Mouse (Mus musculus) heart, adult 2 months (tissue): Measurements from ENCODE around the gene Zc2hc1c. TPM values are rescaled to one million over a fixed set of nuclear protein-coding genes. Genes with fewer than 3 reads are reported as not detected.
"Not testable (repeated sequence)": the region's sequence is repeated elsewhere in the genome, so short reads cannot be mapped to it uniquely, and the experiment has no call there.

Source experiments
- DNase-seq, 2 experiments: peaks; one replicate each; pipeline ENCODE4 v3.0.0; 2021
- H3K27ac ChIP-seq: fragments of 200-600 bp; 2 replicates; pipeline ENCODE4 v1.8.1; 2022
- H3K27me3 ChIP-seq: fragments of 200-500 bp; 2 replicates; pipeline ENCODE4 v1.6.1; 2012; ENCODE audit warnings: mild to moderate bottlenecking, low read length, inconsistent platforms, mixed read lengths; ENCODE audit not compliant: control insufficient read depth, insufficient read depth
- H3K36me3 ChIP-seq: fragments of 200-500 bp; 2 replicates; pipeline ENCODE4 v1.6.1; 2012; ENCODE audit warnings: low read length, inconsistent platforms; ENCODE audit not compliant: control insufficient read depth, insufficient read depth
- H3K4me1 ChIP-seq: fragments of 200-500 bp; 2 replicates; pipeline ENCODE4 v1.6.1; 2011; ENCODE audit warnings: low read length; ENCODE audit not compliant: control insufficient read depth, insufficient read depth
- H3K4me3 ChIP-seq: fragments of 200-600 bp; 2 replicates; pipeline ENCODE4 v1.8.1; 2022
- H3K79me2 ChIP-seq: fragments of 200-500 bp; replicated peaks from 2 replicates; pipeline ENCODE4 v1.6.1; 2012; ENCODE audit warnings: mild to moderate bottlenecking, inconsistent platforms, low read length, moderate library complexity, mixed read lengths; ENCODE audit not compliant: control insufficient read depth, insufficient read depth
- H3K9ac ChIP-seq: fragments of 200-500 bp; 2 replicates; pipeline ENCODE4 v1.6.1; 2012; ENCODE audit warnings: low read depth, mild to moderate bottlenecking, control low read depth, inconsistent platforms, low read length, mixed read lengths
- CTCF ChIP-seq: fragments of 200-600 bp; IDR thresholded peaks from 2 replicates; pipeline ENCODE4 v1.8.1; 2022; ENCODE audit warnings: antibody characterized with exemption, mild to moderate bottlenecking, moderate library complexity
- EP300 ChIP-seq: fragments of 200-500 bp; IDR thresholded peaks from 2 replicates; pipeline ENCODE4 v1.6.1; 2011; ENCODE audit warnings: low read depth, low read length, control low read depth; ENCODE audit not compliant: insufficient read depth
- POLR2A ChIP-seq: fragments of 200-500 bp; IDR thresholded peaks from 2 replicates; pipeline ENCODE4 v1.6.1; 2011; ENCODE audit warnings: mild to moderate bottlenecking, low read depth, low read length, control low read depth; ENCODE audit not compliant: insufficient read depth
- WGBS: fragments of 180-500 bp; shearing (Covaris S2); methylation state at CpG from one replicate; pipeline ENCODE4 v1.1.7; 2018; 5-methylcytosine and 5-hydroxymethylcytosine counted together
- intact Hi-C: fragments of 180-260 bp; cut with DNase I; formaldehyde crosslinking; loops from one replicate; pipeline ENCODE4 v1.15.1; 2025
- polyA plus RNA-seq: library from polyadenylated mRNA; depleted of rRNA; stranded (reverse); fragments of >200 nt; gene quantifications from 2 replicates; pipeline ENCODE4 v1.2.3, GENCODE M21; 2012
- total RNA-seq, 2 experiments: library from RNA; stranded (reverse); gene quantifications; 2 replicates each; pipeline ENCODE4 v1.2.3; 2021

Zc2hc1c gene
- total and polyA plus RNA-seq, 3 experiments = 1.0 to 2.6 (median 2.2) TPM

DNA sequence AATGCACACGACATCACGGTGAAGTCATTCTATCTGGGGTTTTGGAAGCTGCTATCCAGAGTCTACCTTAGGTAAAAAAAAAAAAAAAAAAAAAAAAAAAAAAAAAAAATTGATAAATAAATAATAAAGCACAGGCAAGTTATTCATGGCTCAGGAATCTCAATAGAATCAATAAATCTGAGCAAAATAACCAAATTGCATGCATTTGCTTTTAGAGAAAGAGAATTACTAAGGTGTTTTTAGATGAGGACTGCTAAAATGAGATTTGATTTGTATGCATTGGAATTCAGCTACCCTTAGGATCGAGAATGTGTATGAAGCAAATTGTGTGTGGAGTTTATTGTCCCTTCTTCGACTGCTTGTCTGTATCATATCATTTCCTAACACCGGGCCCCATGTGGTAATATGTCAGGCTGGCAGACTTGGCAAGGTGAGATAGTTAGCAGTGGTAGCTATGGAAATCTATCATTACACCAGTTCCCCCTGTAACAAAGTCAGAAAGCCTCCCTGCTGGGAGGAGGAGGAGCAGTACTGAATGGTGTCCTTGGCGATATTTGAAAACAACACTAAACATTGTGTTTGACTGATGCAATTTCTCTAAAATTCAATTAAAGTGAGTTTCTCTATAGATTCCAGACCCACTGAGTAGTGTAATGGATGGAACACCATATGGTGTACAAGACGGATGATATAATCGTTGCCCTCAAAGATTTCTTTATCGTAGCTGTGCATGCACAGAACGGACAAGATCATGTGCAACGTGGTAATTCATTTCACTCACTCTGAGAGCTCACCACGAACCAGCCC is 7.3 kb upstream of the Zc2hc1c start:
- Histone ChIP-seq H3K36me3 (no peaks in the 10 kb centered on the region), H3K4me3 (no peak overlapping the region), H3K79me2 (no peaks in the 10 kb centered on the region), H3K27me3 (no peaks in the 10 kb centered on the region), H3K4me1 (peaks cover 2% of the 10 kb centered on the region), H3K9ac (no peak overlapping the region), H3K27ac (no peak overlapping the region)
- intact Hi-C loops = no loop called here
- 65% methylated on average over 12 of the region's 12 CpGs for WGBS
- DNase-seq = no peak
- no peak for TF ChIP-seq CTCF
- no peak for TF ChIP-seq EP300
- no peak for TF ChIP-seq POLR2A

DNA sequence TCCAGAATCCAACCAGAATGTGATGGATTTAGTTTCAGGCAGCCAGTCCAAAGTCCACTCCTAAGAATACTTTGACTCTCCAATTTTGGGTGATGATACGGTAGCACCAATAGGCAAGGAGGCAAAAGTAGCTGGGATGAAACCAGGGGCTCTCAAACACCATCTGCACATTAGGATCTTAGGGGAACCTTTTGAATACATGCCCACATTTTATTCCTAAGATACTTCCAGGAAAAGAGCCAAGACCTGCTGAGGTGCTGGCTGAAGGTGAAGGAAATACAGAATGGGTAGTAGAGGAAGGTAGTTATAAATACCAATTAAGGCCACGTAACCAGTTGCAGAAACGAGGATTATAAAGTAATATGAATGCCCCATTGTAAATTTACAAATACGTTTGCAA is 6.6 kb upstream of the Zc2hc1c start:
- H3K4me1 ChIP-seq, intact Hi-C loops, H3K79me2 ChIP-seq, H3K9ac ChIP-seq, H3K27ac ChIP-seq, H3K4me3 ChIP-seq, H3K36me3 ChIP-seq, DNase-seq, H3K27me3 ChIP-seq: not testable (repeated sequence)
- WGBS = 79% methylated on average over 2 of the region's 4 CpGs

DNA sequence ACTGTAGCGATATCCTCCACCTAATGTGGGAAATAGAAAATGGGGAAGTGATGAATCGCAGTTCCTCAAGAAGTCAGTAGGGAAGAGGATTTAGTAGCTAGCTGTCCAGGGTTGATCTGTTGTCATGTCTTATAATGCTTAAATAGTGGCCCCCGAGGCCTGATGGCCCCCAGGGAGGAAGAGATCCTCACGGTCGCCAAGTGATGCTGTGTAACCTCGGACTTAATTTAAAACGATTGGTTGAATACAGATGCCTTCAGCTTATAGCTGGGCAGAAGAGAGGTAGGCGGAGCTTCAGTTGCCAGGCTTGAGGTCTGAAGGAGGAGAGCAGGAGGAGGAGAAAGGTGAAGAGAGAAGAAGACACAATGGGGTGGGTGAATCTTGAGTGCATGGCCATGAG is 4.1 kb upstream of the Zc2hc1c start:
- Histone ChIP-seq H3K4me3 (no peak overlapping the region), H3K27me3 (no peaks in the 10 kb centered on the region), H3K79me2 (no peaks in the 10 kb centered on the region), H3K27ac (no peak overlapping the region), H3K9ac (no peak overlapping the region), H3K36me3 (no peaks in the 10 kb centered on the region), H3K4me1 (peaks cover 5% of the 10 kb centered on the region)
- WGBS = 66% methylated on average over 8 of the region's 8 CpGs
- no peak for DNase-seq
- intact Hi-C loops = no loop called here
- no peak for TF ChIP-seq EP300
- TF ChIP-seq CTCF = no peak
- TF ChIP-seq POLR2A = no peak

DNA sequence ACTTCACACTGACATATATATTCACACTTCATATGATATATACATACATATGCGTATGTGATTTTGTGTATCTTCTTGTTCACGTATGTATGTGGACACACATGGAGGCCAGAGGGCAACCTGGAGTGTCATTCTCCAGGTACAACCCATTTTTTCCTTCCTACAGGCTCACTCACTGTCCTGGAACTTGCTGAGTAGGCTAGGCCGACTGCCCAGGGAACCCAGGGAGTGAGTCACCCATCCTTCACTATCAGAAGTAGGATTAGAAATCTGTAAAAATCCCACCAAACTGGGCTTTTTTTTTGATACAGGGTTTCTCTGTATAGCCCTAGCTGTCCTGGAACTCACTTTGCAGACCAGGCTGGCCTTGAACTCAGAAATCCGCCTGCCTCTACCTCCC is 3.4 kb upstream of the Zc2hc1c start:
- WGBS = 82% methylated on average over 4 of the region's 4 CpGs
- TF ChIP-seq EP300 = no peak
- TF ChIP-seq CTCF = no peak
- no peak for TF ChIP-seq POLR2A
- H3K4me3 ChIP-seq = no peak overlapping the region
- H3K36me3 ChIP-seq = no peaks in the 10 kb centered on the region
- no peaks in the 10 kb centered on the region for H3K27me3 ChIP-seq
- no peak for DNase-seq
- intact Hi-C loops = loop anchor here (5.0 kb wide), 2 partner anchors 68 to 118 kb away; partner anchors contain the start of gene Eif2b2
- H3K9ac ChIP-seq = no peak overlapping the region
- peaks cover 3% of the 10 kb centered on the region for H3K4me1 ChIP-seq
- no peaks in the 10 kb centered on the region for H3K79me2 ChIP-seq
- no peak overlapping the region for H3K27ac ChIP-seq

DNA sequence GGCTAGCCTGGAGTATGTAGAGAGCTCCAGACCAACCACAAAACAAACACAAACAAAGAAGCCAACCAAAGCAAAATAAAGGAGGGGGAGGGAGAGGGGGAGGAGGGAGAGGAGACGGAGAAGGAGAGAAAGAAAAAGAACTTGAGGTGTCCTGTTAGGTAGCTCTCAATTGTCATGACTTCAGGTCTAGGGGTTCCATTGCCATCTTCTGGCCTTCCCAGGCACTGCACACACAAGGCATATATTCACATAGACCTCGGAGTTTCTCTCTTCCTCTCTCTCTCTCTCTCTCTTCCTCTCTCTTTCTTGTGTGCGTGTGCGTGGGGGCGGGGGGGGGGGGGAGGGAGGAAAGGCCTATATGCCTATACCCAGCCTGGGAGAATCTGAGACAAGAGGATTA is 1.4 kb upstream of the Zc2hc1c start:
- Histone ChIP-seq H3K79me2 (no peaks in the 10 kb centered on the region), H3K4me1 (peaks cover 3% of the 10 kb centered on the region), H3K9ac (no peak overlapping the region), H3K27ac (no peak overlapping the region), H3K36me3 (no peaks in the 10 kb centered on the region), H3K4me3 (no peak overlapping the region), H3K27me3 (no peaks in the 10 kb centered on the region)
- TF ChIP-seq EP300 (no peak), POLR2A (no peak), CTCF (peak; percentile 54)
- intact Hi-C loops = loop anchor here (5.0 kb wide), 2 partner anchors 70 to 120 kb away; partner anchors contain the start of gene Eif2b2
- 37% methylated on average over 2 of the region's 5 CpGs for WGBS
- no peak for DNase-seq

DNA sequence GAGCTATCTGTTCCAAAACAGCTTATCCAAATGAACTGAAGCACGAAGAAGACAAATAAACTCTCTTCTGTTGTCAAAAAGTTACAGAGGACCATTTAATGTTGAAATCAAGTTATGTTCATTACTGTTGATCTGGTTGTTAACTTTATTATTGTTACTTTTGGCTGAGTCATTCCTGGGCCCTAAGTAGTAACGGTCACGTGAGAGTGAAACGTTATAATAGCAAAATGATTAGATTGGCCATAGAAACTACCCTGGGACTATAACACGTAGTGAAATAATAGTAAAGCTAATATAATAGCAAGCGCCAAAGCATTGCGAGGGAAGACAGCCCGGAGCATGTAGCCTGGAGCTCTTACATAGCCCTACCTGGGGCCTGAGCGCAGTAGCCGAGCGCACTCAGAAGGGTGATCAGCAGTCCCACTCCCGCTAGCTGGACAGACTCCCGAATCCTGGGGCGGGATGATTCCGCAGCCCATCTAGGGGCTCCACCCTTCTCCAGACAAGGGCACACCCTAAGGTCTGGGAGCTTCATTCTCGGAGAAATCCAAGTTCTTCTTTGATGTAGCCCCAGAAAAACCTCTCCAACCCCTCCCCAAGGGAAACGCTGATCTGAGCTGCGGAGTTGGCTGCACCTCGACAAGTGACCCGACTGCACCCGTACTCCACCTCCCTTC is 444 bp upstream of the Zc2hc1c start, which contains the start of gene Acyp1:
Acyp1 (minus strand) TSS at position 630 of the 677 bp plus-strand sequence.
- Histone ChIP-seq H3K79me2 (no peaks in the 10 kb centered on the region), H3K4me1 (peaks cover 5% of the 10 kb centered on the region), H3K36me3 (no peaks in the 10 kb centered on the region), H3K9ac (peak within 1 kb of the TSS; percentile 72), H3K27ac (peak within 1 kb of the TSS; percentile 80), H3K27me3 (no peaks in the 10 kb centered on the region), H3K4me3 (peak within 1 kb of the TSS; percentile 61)
- 9% methylated on average over 21 of the region's 21 CpGs for WGBS
- peak; percentile 73 to 75 for DNase-seq
- TF ChIP-seq EP300 = no peak
- no peak for TF ChIP-seq CTCF
- no peak for TF ChIP-seq POLR2A
- intact Hi-C loops = loop anchor here (5.0 kb wide), 2 partner anchors 71 to 121 kb away; partner anchors contain the start of gene Eif2b2
